Mouse (Mus musculus) naive thymus-derived CD4-positive, alpha-beta T cell, adult 2 months (primary cell): ENCODE measurements around the gene Ptges2.

ENCODE experiments used
- DNase-seq: peaks from one replicate; pipeline ENCODE4 v3.0.0-alpha.2; 2011; ENCODE audit warnings: low read depth

Gene Ptges2

GRCm38 (mm10) chr2:32415801-32416200 is 20.1 kb downstream of the Ptges2 start:
- DNase-seq = no peak

GRCm38 (mm10) chr2:32416556-32416955 is 20.9 kb downstream of the Ptges2 start:
- DNase-seq = no peak

DNA sequence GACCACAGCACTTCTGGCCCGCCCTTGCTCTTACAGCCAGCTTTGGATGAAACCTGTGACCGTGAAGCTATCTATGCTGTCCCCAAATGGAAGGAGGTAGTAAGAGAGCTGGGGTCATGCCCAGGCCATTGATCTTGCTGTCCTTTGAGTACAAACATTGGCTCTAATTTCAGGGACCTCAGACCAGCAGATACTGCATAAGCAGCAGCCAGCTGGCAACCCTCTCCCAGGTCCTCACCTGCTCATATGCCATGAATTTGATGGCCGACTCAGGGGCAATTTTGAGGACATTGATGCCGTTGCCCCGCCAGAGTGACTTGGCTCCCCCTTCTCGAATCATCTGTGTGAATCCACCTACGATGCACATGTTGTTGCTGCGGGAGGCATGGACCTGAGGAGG is 21.8 kb downstream of the Ptges2 start:
- DNase-seq = no peak

- DNase-seq = no peak
Measured at GRCm38 (mm10) chr2:32418430-32419151, 22.9 kb downstream of the Ptges2 start.

DNA sequence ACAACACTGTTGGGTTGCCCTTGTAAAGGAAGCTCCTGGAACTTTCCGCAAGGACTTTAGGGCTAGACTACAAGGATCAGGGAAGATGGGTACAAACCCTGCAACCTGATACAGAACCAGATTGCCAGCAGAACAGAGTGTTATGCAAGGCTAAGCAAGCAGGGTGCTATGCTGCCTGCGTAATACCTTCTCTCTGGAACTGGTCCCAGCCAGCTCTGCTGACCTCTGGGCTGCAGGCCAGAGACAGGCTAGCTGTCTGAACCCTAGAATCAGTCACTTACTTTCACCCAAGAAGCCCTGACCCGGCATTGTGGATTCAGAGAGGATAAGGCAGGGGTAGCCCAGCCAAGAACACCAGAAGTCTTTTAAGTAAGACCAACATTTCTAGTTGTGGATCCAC is 23.7 kb downstream of the Ptges2 start:
- DNase-seq = no peak

DNA sequence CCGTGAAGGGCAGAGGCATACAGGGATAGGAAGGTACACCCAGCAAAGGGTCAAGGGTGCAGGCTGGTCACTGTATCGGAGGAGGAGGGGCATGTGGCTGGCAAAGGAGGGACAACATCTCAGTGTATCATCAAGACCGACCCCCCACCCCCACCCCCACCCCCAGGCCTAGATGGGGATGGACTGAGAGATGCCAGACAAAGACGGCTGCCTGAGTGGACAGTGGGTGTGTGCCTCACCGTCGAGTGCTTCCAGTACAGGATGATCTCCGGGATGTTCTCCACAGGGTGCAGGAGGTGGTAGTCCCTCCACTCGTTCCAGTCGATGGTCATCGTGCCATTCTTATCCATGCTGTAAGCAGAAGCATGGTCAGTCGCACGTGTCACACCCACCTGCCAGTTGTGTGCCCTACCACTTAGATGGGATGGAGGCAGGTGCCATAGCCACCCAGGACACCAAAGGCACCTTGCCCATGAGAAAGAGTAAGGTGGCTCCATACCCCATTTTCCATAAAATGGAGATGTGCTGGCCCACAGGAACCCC is 24.4 kb downstream of the Ptges2 start:
- no peak for DNase-seq

DNA sequence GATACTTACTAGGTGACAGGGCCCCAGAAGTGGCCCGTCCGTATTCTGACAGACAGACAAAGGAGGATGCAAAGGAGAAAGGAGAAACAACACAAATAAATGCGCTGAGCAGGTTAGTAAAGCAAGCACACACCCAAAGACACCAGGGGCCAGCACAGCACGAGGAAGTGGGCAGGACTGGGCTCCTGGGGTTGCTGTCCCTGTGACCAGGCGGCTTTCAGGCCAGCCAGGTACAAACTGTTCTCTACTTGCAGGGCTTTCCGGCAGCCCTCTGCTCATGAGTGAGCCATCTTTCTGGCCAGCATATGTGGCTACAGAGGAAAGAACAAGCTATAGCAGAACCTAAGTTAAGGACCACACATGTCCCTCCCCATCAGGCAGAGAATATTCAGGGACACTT is 25.0 kb downstream of the Ptges2 start:
- no peak for DNase-seq

DNA sequence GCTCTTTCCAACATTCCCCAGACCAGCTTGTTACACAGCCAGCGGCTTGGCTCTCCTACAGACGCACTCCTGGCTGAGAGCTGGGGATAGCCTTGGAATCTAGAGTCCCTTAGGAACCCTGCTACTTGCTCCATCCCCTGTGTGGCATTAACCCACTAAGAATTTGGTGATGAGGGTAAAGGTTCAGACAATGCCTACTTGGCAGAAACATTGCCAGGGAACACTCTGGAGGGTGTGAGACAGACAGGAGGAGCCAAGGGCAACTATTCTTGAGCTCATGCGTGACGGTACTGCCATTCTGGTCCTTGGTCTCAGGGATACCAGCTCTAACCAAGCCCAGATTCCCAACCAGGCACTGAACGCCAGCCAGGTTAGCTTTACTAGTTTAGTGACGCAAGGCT is 26.2 kb downstream of the Ptges2 start:
- no peak for DNase-seq

DNA sequence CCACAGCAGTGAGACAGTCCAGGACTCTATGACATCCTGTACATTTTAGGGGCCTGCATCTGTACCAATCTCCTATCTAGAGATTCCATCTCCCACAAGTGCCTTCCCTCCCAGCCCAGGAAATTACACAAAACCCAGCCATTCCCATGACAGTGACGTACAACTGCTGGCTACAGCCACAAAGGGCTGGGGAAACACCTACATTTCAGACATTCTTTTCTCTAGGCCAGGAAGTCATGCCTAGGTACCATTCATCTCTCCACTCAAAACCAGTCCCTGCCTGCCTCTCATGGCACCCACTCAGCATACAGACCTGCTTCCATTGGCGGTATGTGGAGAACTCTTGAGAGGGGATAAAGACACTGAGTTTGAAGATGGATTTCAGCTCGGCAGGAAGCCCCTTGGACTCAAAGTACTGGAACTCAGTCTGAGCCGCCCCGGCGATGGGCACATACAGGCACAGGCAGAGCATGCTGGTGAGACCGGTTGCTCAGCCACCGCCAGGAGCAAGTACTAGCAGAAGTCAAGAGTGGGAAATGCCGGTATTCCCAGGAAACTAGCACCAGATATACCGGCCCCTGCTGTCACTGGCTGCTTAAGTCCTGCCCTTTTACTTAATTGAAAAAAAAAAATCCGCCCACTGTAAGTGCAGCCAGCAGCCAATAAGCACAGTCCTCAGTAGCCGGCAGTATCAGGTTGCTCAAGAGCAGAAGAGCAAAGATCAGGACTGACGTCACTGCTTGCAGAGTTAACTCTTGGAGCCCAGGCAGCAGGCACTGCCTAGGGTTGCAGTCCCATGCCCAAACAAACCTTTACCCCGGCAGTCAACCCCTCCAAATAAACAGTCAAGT is 28.0 kb downstream of the Ptges2 start:
- peak; percentile 51 for DNase-seq

- no peak for DNase-seq
Measured at GRCm38 (mm10) chr2:32424796-32425195, 29.1 kb downstream of the Ptges2 start.

GRCm38 (mm10) chr2:32425568-32425967 is 29.9 kb downstream of the Ptges2 start:
- no peak for DNase-seq

DNA sequence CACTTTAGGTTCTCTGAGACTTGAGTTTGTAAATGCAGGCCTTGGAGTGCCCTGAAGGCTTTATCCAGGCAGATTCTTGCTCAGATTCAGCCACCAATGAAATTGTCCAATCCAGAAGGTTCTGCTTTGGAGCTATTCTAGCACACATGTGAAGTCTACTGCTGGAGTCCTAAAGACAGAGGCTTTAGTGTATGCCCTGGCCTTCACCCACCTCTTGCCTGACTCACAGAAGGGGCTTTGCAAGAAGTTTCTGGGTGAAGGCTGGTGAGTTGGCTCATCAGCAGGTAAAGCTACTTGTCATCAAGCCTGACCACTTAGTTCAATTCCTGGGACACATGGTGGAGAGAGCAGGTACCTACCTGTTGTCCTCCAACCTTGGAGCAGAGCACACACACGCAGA is 30.4 kb downstream of the Ptges2 start:
- no peak for DNase-seq

- DNase-seq = no peak
Measured at GRCm38 (mm10) chr2:32427720-32428119, 32.0 kb downstream of the Ptges2 start.

- DNase-seq = no peak
Measured at GRCm38 (mm10) chr2:32428262-32428722, 32.6 kb downstream of the Ptges2 start.

- DNase-seq = no peak
Measured at GRCm38 (mm10) chr2:32429215-32429891, 33.7 kb downstream of the Ptges2 start.

DNA sequence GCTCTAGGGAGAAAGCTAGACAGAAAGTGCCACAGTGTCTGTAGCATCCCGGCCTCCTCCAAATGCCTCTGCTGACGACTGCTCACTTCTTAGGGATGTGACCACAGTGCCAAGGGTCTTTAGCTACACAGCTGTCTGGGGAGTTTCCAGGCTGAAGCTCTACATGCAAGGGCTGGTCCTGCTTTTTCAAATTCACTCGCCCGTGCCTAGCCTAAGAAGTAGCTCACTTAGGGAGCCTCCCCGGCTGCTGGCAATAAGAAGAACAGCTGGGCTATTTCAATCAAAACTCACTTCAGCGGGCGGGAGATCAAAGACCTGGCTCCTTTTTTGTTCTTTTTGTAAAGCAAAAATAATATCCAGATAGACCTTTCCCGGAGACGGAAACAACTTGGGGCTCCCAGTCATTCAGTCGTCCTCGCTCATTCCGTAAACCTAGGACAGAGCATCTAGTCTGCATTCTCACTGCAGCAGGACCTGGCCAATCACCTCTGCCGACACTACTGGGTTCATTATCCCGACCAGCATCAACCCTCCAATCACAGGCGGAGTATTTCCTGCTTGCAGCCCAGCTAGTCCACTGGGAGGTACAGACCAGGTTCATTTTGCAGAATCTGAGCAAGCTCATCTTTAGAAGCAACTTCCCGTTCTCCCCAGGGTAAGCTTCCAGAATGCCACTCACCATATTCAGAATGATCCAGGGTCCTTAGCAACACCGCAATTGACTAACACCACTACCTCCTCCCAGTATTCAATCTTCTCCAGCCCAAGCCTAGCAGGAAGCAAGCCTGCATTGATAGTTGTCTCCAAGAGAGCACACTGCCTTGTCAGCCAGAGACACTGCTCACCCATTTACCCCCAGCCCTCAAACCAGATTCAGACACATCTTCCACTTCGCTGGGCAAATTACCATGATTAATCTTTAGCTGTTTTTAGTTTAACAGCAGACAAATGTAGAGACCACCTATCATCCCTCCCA is 35.3 kb downstream of the Ptges2 start:
- DNase-seq = no peak

DNA sequence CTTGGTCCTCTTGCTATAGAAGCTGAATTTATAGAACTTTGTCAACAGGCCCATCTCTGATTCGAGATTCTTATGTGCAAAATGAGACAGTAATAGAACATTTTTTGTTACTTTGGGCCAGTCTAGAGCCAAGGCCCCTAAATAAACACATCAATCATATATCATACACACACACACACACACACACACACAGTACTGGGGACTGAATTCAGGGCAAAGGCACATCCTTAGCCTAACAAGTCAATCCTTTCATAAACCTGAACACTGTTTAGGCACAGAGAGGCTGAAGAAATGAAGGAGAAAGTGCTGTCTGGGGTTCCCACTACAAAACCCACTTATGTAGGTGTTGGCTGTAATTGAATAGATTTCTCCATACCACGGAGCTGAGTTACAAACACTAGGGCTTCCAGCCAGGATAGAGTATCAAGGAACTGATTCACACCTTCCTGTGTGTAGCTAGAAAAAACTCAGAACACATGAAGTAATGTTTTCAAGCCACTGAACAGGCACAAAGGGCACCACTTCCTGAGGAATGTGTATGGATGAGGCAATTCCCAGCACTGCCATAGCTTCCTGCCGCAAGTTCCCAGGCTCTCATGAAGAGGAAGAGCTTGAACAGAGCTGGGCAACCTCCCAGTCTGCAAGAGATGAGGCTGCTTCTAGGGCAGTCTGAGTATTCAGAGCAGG is 41.1 kb downstream of the Ptges2 start:
- no peak for DNase-seq

DNA sequence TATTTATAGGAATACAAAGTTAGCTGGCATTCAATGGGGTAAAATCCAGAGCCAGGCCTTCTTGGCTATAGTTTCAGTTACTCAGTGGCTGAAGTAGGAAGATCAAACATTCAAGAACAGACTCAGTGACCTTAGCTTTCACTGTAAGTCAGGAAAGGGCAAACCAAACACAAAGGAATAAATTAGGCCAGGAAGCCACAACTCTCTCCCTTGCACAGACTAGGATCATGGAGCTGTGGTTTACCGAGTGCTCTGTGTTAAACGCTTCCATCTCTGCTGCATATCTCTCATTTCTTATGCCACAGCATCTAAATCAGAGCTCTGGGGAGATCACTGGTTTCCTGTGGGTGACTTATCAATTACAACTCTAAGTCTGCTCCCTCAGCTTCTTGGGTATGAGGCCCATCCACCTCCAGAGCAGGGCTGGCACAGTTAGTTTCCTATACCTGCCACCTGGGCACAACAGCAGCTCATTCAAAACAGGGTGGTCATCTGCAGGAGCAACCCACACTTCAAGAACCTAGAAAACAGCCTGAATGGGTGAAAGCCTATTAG is 42.0 kb downstream of the Ptges2 start:
- DNase-seq = no peak

DNA sequence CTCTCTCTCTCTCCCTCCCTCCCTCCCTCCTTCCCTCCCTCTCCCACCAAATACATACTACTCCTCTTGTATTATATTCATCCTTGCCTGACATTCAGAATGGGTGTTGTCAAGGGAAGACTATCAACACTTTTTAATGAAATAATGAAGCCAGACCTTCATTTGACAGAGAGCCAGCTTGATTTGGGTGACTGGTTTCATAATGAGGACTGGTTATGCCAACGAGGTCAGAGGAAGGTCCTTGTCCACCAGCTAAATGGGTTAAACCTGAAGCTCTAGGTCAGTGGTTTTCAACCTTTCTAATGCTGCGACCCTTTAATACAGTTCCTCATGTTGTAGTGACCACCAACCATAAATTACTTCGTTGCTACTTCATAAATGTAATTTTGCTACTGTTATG is 43.0 kb downstream of the Ptges2 start:
- no peak for DNase-seq

GRCm38 (mm10) chr2:32439177-32439576 is 43.5 kb downstream of the Ptges2 start:
- DNase-seq = no peak
